Mouse (Mus musculus): ENCODE results near the gene Olfr458.
A peak's percentile ranks its signal among the peaks of the same experiment; 100 is the strongest.
"Not testable (repeated sequence)": the region's sequence is repeated elsewhere in the genome, so short reads cannot be mapped to it uniquely, and the experiment has no call there.

Gene Olfr458

GRCm38 (mm10) chr6:42465096-42465495 is at the start of gene Olfr458:
TSS of gene Olfr458 (minus strand) at chr6:42465196.
- DNase-seq (ENCODE audit: low read depth, low spot score) = no peak

DNA sequence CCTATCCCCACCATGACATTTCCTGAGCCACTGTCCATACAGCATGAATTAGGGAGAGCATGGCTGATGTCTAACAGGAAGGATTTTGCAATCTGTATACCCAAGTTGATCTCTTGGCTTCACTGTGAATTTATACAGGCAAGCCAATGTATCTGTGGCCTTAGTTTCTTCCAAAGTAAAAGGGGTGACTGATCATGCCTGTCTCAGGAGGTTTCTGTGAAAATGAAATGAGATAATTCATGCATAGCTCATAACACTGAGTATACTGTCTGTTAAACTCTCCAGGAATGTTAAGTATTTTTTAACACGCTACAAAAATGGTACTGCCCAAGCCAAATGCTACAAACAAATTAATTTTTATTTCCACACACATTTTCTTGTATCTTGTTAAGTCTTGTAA is 48.5 kb upstream of the Olfr458 start:
- DNase-seq (ENCODE audit: low read depth, low spot score) = no peak

- no peak for DNase-seq (ENCODE audit: low read depth, low spot score)
These were observed 44.3 kb upstream of the Olfr458 start for GRCm38 (mm10) chr6:42509311-42509710.

DNA sequence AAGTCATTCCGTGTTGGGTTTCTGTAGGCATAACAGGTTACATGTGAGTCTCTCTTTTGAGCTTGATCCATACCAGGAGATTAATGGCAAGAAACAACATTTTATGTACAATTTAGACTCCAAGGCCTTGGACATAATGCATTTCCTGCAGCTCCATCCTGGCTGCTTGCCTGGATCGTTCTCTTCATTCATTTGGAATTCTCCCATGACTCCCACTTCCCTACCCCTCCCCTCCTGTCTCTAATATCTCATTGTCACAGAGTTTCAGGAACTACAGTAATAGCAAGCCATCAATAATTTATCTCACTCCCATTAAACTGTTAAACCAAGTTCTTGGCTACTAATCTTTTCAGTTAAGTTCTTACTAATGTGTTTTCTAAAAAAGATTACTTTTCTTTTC is 38.5 kb upstream of the Olfr458 start:
- no peak for DNase-seq (ENCODE audit: low read depth, low spot score)

DNA sequence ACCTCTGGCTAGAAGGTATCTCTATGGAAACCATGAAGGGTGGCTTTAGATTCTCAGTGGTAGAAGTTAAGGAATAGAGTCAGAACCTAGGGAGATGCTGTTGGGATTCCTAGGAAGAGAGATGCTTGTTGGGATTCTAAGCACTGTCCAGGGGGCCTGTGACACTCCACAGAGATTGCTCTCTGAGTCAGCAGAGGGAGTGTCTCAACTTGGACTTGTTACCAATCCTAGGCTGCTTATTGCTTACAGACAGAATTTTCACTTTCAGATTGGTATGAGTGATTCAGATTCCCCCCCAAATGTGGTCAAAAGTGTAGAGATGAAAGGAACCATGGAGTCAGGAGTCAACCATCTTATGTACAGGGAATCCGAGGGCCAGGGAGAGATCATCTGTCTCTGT is 24.7 kb upstream of the Olfr458 start:
- no peak for DNase-seq (ENCODE audit: low read depth, low spot score)

GRCm38 (mm10) chr6:42487114-42487513 is 22.1 kb upstream of the Olfr458 start, which contains the start of gene Olfr456:
TSS of gene Olfr456 (minus strand) at chr6:42487214.
- DNase-seq (ENCODE audit: low read depth, low spot score) = no peak

DNA sequence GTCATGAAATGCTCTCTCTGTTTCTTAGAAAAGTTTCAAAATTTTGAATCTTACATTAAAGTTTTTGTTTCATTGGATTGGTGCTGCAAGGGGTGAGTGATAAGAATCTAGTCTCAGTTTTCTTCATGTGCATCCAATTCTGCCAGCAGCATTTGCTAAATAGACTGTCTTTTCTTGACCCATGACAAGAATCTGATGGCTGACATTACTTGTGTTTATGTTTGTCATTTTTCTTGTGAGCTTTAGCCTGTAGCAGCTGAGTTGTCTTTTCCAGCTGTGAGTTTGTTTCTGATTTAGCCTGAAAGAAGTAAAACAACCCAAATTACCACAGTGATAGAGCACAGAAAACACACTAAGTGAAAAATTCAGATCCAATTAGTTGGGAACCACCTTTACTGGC is 19.6 kb upstream of the Olfr458 start:
- DNase-seq (ENCODE audit: low read depth, low spot score) = no peak

DNA sequence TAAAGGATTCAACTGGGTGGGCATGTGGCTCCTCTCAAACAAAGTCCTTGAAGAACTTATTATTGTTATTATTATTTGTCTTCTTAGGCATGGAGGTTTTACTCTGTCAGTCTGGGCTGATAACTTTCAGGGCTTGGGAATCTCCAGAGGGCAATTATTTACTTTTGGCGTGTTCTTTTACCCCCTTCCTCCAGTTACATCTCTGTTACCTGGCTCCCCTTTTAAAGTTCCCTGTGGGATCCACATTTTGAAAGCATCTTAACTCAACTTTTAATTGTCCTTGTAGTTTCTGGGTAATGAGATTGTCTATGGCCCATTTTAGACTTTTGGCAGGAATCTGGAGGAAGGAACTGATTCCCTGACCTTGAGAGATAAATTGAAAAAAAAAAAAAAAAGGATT is 11.2 kb upstream of the Olfr458 start, which contains the start of gene Olfr457:
Olfr457 (minus strand) TSS at position 101 of the 400 bp plus-strand sequence.
- no peak for DNase-seq (ENCODE audit: low read depth, low spot score)

DNA sequence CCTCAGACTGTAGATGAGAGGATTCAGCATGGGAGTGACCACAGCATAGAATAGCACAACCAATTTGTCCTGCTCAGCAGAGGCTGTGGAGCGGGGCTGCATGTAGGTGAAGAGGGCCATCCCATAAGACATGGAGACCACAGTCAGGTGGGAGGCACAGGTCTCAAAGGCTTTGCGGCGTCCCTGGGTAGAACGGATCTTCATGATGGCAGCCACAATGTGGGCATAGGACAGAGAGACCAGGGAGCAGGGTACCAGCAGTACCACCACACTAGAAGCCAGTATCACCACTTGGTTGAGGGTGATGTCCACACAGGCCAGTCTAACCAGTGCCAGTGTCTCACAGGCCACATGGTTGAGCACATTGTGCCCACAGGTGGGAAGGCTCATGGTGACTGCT is 6.3 kb upstream of the Olfr458 start:
- not testable (repeated sequence) for DNase-seq (ENCODE audit: low read depth, low spot score)

DNA sequence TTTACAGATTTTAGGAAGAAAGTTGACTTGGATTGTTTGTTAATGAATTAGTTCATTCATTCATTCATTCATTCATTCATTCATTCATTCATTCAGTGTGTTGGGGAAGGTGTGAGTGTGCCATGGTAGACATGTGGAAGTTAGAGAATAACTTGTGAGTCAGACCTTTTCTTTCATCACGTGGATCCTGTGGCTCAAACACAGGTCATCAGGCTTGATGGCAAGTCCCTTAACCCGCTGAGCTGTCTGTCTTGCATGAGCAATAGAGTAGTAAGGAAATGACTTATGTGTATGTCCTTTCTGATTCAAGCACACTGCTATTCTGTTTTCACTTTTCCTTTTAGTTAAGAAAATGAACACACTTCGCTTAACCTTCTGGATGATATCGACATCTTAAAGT is 5.5 kb upstream of the Olfr458 start:
- no peak for DNase-seq (ENCODE audit: low read depth, low spot score)

GRCm38 (mm10) chr6:42447381-42447780 is 17.6 kb downstream of the Olfr458 start:
- DNase-seq (ENCODE audit: low read depth, low spot score) = no peak

- peak; percentile 31 for DNase-seq (ENCODE audit: low read depth, low spot score)
These were observed 20.5 kb downstream of the Olfr458 start for GRCm38 (mm10) chr6:42444491-42444890.

GRCm38 (mm10) chr6:42441395-42441794 is 23.6 kb downstream of the Olfr458 start:
- DNase-seq (ENCODE audit: low read depth, low spot score) = no peak

- DNase-seq (ENCODE audit: low read depth, low spot score) = no peak
These were observed 29.5 kb downstream of the Olfr458 start for GRCm38 (mm10) chr6:42435490-42435889.

DNA sequence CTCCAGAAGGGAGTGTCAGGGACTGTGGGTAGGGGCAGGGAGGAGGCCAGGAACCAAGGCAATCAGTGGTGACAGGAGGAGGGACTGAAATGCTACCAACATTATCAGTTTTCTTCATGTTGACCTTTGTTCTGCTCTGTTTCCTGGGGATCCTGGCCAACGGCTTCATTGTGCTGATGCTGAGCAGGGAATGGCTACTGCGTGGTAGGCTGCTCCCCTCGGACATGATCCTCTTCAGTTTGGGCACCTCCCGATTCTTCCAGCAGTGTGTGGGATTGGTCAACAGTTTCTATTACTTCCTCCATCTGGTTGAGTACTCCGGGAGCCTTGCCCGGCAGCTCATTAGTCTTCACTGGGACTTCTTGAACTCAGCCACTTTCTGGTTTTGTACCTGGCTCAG is 30.6 kb downstream of the Olfr458 start, which contains the start of gene Tas2r126:
Tas2r126 (plus strand) TSS at position 90 of the 400 bp plus-strand sequence.
- DNase-seq (ENCODE audit: low read depth, low spot score) = no peak

GRCm38 (mm10) chr6:42433554-42433953 is 31.4 kb downstream of the Olfr458 start:
- no peak for DNase-seq (ENCODE audit: low read depth, low spot score)

DNA sequence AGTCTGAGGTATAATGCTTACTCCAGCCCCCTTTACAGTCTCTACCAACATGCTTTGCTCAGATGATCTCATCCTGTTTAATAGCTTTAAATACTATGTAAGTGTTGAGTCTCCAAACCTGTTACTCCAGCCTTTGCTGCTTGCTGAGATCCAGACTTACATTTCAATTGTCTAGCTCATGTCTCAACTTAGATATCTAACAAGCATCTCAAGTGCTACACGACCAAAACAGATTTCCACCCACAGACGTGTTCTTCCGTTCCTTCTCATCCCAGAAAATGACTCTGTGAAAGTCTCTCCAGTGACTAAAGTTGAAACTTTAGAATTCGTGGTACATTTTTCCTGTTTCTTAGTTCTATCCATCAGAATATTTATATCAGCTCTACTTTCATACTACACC is 38.7 kb downstream of the Olfr458 start:
- no peak for DNase-seq (ENCODE audit: low read depth, low spot score)

DNA sequence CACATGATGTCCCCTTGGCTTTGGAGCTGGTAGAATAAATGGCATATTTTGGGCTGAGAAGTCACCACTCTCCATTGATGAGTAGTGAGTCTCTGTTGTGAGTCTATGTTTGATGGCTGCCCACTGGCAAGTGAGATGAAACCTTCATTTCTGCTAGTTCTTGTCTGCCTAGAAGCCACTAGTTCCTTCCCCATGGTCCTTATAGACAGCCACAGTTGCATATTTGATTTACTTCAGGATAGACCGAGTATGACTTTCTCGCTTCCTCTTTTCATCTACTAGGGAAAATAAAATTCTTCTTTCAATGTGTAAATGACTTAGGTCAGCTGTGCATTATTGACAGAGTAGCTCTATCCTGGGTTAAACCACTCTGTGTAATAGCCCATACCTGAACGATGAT is 40.5 kb downstream of the Olfr458 start:
- no peak for DNase-seq (ENCODE audit: low read depth, low spot score)

DNA sequence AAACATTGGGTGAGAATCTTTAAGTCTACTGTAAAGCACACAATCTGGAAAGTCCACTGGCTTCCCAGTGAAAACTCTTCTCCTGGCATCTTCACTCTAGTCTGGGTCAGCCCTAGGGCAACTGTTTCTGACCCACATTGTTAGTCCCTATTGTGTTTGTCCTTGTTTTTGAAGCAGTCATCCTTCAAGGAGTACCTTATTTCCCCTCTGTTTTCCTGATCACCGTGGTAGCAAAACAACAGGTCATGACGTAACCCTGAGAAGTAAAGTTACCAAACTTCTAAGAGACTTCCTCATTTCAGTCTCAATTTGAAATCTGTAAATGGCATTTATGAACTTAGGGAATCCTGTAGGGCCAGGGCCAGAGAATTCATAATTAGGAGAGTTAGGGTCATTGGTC is 43.6 kb downstream of the Olfr458 start:
- DNase-seq (ENCODE audit: low read depth, low spot score) = no peak

GRCm38 (mm10) chr6:42419443-42419842 is 45.6 kb downstream of the Olfr458 start:
- DNase-seq (ENCODE audit: low read depth, low spot score) = no peak

Data from ZHBTc4 (cell line).